Mouse (Mus musculus) heart, embryonic 11.5 days (tissue): ENCODE measurements around the gene Gab2. TPM values are rescaled to one million over a fixed set of nuclear protein-coding genes. Genes with fewer than 3 reads are reported as not detected.

ENCODE experiments used
- ATAC-seq: fragments of 200-750 bp; cut with Nextera tagmentation; replicated peaks from 2 replicates; pipeline ENCODE4 v1.8.0; 2017; ENCODE audit warnings: moderate library complexity; ENCODE audit not compliant: insufficient number of reproducible peaks, low FRiP score, low TSS enrichment
- H3K27ac ChIP-seq: fragments of 300-500 bp; sonication (generic); 2 replicates; pipeline ENCODE4 v1.5.1; 2014; ENCODE audit warnings: mild to moderate bottlenecking, low read depth, low read length
- H3K27me3 ChIP-seq: fragments of 300-500 bp; sonication (generic); 2 replicates; pipeline ENCODE4 v1.6.1; 2014; ENCODE audit warnings: mild to moderate bottlenecking, low read length, mixed read lengths; ENCODE audit not compliant: control insufficient read depth, insufficient read depth
- H3K36me3 ChIP-seq: fragments of 300-500 bp; sonication (generic); 2 replicates; pipeline ENCODE4 v1.6.1; 2014; ENCODE audit warnings: mild to moderate bottlenecking, low read length, moderate library complexity, mixed read lengths; ENCODE audit not compliant: control insufficient read depth, insufficient read depth
- H3K4me1 ChIP-seq: fragments of 300-500 bp; sonication (generic); 2 replicates; pipeline ENCODE4 v1.6.1; 2014; ENCODE audit warnings: low read length; ENCODE audit not compliant: control insufficient read depth, insufficient read depth
- H3K4me2 ChIP-seq: fragments of 300-500 bp; sonication (generic); 2 replicates; pipeline ENCODE4 v1.6.1; 2014; ENCODE audit warnings: mild to moderate bottlenecking, moderate library complexity
- H3K4me3 ChIP-seq: fragments of 300-500 bp; sonication (generic); 2 replicates; pipeline ENCODE4 v1.5.1; 2014; ENCODE audit warnings: low read depth, low read length
- H3K9ac ChIP-seq: fragments of 300-500 bp; sonication (generic); 2 replicates; pipeline ENCODE4 v1.6.1; 2014; ENCODE audit warnings: mild to moderate bottlenecking, low read depth, low read length, moderate library complexity
- H3K9me3 ChIP-seq: fragments of 300-500 bp; sonication (generic); replicated peaks from 2 replicates; pipeline ENCODE4 v1.6.1; 2016; ENCODE audit warnings: low read length; ENCODE audit not compliant: control insufficient read depth
- WGBS: fragments of 180-500 bp; shearing (Covaris S2); extraction: QIAGEN DNeasy Blood & Tissue Kit; methylation state at CpG from one replicate; pipeline ENCODE4 v1.1.7; 2014; ENCODE audit not compliant: insufficient replicate concordance; 5-methylcytosine and 5-hydroxymethylcytosine counted together
- polyA plus RNA-seq: library from polyadenylated mRNA; unstranded; fragments of >200 nt; fragmentation: Nextera tagmentation; extraction: Ambion mirVana; gene quantifications from 2 replicates; pipeline ENCODE4 v1.2.1, GENCODE M21; 2014

The Gab2 gene
- polyA plus RNA-seq, 1 experiment from 2014 or later = 5.7 TPM

DNA sequence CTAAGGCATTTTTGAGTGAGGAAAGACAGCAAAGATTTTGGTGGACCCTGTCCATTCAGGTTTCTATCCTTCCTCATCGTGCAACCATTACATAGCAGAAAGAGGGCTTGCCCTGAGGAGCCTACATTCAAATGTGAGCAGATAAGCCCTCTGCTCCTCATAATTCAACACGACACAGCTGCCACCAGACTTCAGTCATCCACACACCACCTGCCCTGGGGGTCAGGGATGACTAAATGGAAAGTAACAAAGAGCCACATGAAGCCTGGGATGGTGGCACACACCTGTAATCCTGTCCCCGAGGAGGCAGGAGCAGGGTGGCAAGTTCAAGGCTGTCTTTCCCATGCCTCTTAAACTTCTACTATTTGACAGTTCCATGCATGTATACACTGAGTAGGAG lies 276.5 kb downstream of the Gab2 start:
- H3K27ac ChIP-seq = no peak overlapping the region
- ATAC-seq = no peak
- H3K4me1 ChIP-seq = peaks cover 8% of the 10 kb centered on the region; the same call in 1 of the 2 replicates
- no peaks in the 10 kb centered on the region for H3K27me3 ChIP-seq
- H3K9me3 ChIP-seq = no peaks in the 10 kb centered on the region
- no peak overlapping the region for H3K4me3 ChIP-seq
- no peaks in the 10 kb centered on the region for H3K36me3 ChIP-seq
- no peak overlapping the region for H3K4me2 ChIP-seq
- WGBS = 72% methylated on average over 3 of the region's 3 CpGs
- H3K9ac ChIP-seq = no peak overlapping the region

DNA sequence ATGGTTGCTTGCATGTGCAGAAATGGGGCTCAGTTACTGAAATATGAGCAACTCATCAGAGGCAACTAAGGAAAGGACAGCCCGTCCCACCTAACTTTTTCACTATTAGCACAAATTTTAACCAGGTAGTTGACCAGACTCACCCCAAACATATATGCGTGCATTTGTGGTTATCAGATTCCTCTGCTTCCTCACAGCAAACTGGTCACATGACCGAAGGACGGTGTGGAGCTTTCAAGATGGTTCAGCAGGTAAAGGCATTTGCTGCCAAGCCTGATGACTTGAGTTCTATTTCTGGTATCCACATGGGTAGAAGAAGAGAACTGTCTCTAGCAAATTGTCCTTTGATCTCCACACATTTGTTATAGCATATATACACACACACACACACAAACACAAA lies 277.0 kb downstream of the Gab2 start:
- no peak for ATAC-seq
- Histone ChIP-seq H3K27me3 (no peaks in the 10 kb centered on the region), H3K4me2 (no peak overlapping the region), H3K4me1 (peaks cover 8% of the 10 kb centered on the region; the same call in 1 of the 2 replicates), H3K27ac (no peak overlapping the region), H3K9me3 (no peaks in the 10 kb centered on the region), H3K4me3 (no peak overlapping the region), H3K36me3 (no peaks in the 10 kb centered on the region), H3K9ac (no peak overlapping the region)
- WGBS = 81% methylated on average over 4 of the region's 4 CpGs

Other genes with a start within 250 kb of the Gab2 start
- 16.0 and 21.2 TPM in 2 replicates for gene Nars2, start 130.1 kb upstream of the Gab2 start, polyA plus RNA-seq